ENCODE assay signal across 32 mouse cellular contexts in the genomic region with DNA sequence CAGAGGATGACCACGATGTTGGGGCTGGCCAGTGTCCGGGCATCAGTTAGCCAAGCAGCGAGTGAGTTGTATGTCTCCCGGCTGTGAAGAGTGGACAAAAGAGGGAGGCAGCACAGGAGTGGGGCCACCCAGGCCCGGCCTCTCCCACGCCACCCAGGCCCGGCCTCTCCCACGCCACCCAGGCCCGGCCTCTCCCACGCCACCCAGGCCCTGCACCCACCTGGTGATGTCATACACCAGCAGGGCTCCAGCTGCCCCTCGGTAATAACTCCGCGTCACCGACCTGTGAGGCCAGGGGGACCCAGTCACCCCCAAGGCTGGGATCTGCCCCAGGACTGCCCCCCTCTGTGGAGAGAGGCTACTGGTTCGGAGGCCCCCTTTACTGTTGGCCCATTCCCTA. TPM values are rescaled to one million over a fixed set of nuclear protein-coding genes. Genes with fewer than 3 reads are reported as not detected.
DNase-seq lines count a peak whose midpoint lies in the region; ATAC-seq and TF ChIP-seq lines count a peak whose summit lies in the region.
"Had no signal": no experiment of that assay in that cellular context is flagged by ENCODE, and none has a peak within 500 bp of the region (broad histone marks: within the 10 kb centered on the region; RNA-seq: fewer than 3 reads in every experiment).

No protein-coding gene starts in this region.

- ATAC-seq in forebrain, postnatal 0 days = no peak
- ATAC-seq: CD4-positive, CD25-positive, alpha-beta regulatory T cell, adult 4 months; forebrain, embryonic 15.5 days; intestine, postnatal 0 days; Patski had no signal

- TF ChIP-seq CTCF in forebrain, postnatal 0 days (IDR thresholded peaks at IDR 0.05; ENCODE audit: low read depth) = no peak

- WGBS in heart, embryonic 10.5 days = 92% methylated on average over 15 of the region's 15 CpGs
- WGBS in forebrain, postnatal 0 days = 96% methylated on average over 15 of the region's 15 CpGs

- H3K36me3 ChIP-seq in heart, embryonic 10.5 days = peaks cover 39% of the 10 kb centered on the region
- H3K36me3 ChIP-seq in ES-E14 (ENCODE audit: control insufficient read depth, insufficient read depth, low read length, poor library complexity, severe bottlenecking) = peaks cover 9% of the 10 kb centered on the region
- H3K36me3 ChIP-seq in forebrain, postnatal 0 days (ENCODE audit: insufficient read depth) = peaks cover 38% of the 10 kb centered on the region

- peaks cover 3% of the 10 kb centered on the region; the same call in 1 of the 2 replicates for H3K4me1 ChIP-seq in heart, embryonic 10.5 days
- peaks cover 4 to 18% of the 10 kb centered on the region in 2 experiments; a peak in 3 of 4 replicates for H3K4me1 ChIP-seq in ES-E14 (ENCODE audit: control insufficient read depth in 2 of 2, insufficient read depth in 2 of 2, low read length in 2 of 2, poor library complexity in 1 of 2)
- peaks cover 4% of the 10 kb centered on the region; the same call in 1 of the 2 replicates for H3K4me1 ChIP-seq in forebrain, postnatal 0 days (ENCODE audit: insufficient read depth)

- DNase-seq in cerebellum, adult 9-11 months = peak; percentile 50
- no peak for DNase-seq in cerebellum, adult 18-20 months
- peak; percentile 89 for DNase-seq in heart, adult 11 months
- no peak for DNase-seq in heart, embryonic 10.5 days (ENCODE audit: low spot score)
- DNase-seq in ES-E14 (ENCODE audit: low read depth, low spot score) = no peak
- DNase-seq in testis, postnatal 10 days (ENCODE audit: low spot score) = peak; percentile 74
- DNase-seq in lung, postnatal 36 days = no peak
- no peak for DNase-seq in forebrain, postnatal 0 days
- DNase-seq: adrenal gland, postnatal 10 days; adrenal gland, postnatal 36 days; cerebellum, adult 9-10 months; gastrocnemius, postnatal 14 days had no signal

- H3K9ac ChIP-seq in ES-E14 (ENCODE audit: insufficient read depth, low read depth, low read length, poor library complexity, severe bottlenecking) = peak overlapping the region; percentile 50; the same call in 1 of the 2 replicates
- no peak overlapping the region for H3K9ac ChIP-seq in forebrain, postnatal 0 days
- H3K9ac ChIP-seq: embryonic facial prominence, embryonic 12.5 days; forebrain, embryonic 12.5 days; forebrain, embryonic 15.5 days; hindbrain, embryonic 12.5 days; hindbrain, embryonic 15.5 days had no signal

- H3K4me2 ChIP-seq in forebrain, postnatal 0 days (ENCODE audit: low read depth) = no peak overlapping the region
- H3K4me2 ChIP-seq: embryonic facial prominence, embryonic 12.5 days; forebrain, embryonic 12.5 days; forebrain, embryonic 15.5 days; heart, embryonic 11.5 days; hindbrain, embryonic 12.5 days; hindbrain, embryonic 15.5 days had no signal

- H3K27me3 ChIP-seq in heart, embryonic 10.5 days (ENCODE audit: insufficient read depth, poor library complexity, severe bottlenecking) = no peaks in the 10 kb centered on the region
- no peaks in the 10 kb centered on the region for H3K27me3 ChIP-seq in forebrain, postnatal 0 days (ENCODE audit: insufficient read depth, low read length)
- H3K27me3 ChIP-seq: embryonic facial prominence, embryonic 12.5 days; forebrain, embryonic 12.5 days; forebrain, embryonic 15.5 days; hindbrain, embryonic 12.5 days; hindbrain, embryonic 15.5 days; Patski had no signal

- no peak overlapping the region for H3K4me3 ChIP-seq in heart, embryonic 10.5 days
- H3K4me3 ChIP-seq in ES-E14 (ENCODE audit: insufficient read depth in 1 of 2, low read depth in 1 of 2, low read length in 2 of 2, poor library complexity in 1 of 2, severe bottlenecking in 1 of 2) = peak overlapping the region in 1 of 2 experiments; percentile 11; a peak in 1 of 4 replicates
- H3K4me3 ChIP-seq in forebrain, postnatal 0 days (ENCODE audit: low read depth, low read length) = no peak overlapping the region
- H3K4me3 ChIP-seq: embryonic facial prominence, embryonic 12.5 days; erythroblast, embryonic 14.5 days; forebrain, embryonic 12.5 days; forebrain, embryonic 15.5 days; heart, adult 2 months; hindbrain, embryonic 12.5 days; hindbrain, embryonic 15.5 days had no signal

- in situ Hi-C loops in ES-E14 (cut with MboI; ENCODE audit: low sequenced_read_pairs in 2 of 2, unreplicated experiment in 2 of 2) = no loop called here

- H3K27ac ChIP-seq in heart, embryonic 10.5 days = no peak overlapping the region
- H3K27ac ChIP-seq in ES-E14 (ENCODE audit: insufficient read depth, low read depth, low read length, poor library complexity, severe bottlenecking) = peak overlapping the region; percentile 24; the same call in 1 of the 2 replicates
- no peak overlapping the region for H3K27ac ChIP-seq in forebrain, postnatal 0 days (ENCODE audit: low read depth, low read length)
- H3K27ac ChIP-seq: embryonic facial prominence, embryonic 12.5 days; forebrain, embryonic 12.5 days; forebrain, embryonic 15.5 days; heart, adult 2 months; hindbrain, embryonic 12.5 days; hindbrain, embryonic 15.5 days had no signal

- no peaks in the 10 kb centered on the region for H3K9me3 ChIP-seq in heart, embryonic 10.5 days
- H3K9me3 ChIP-seq in ES-E14 (ENCODE audit: control insufficient read depth, insufficient read depth, low read depth, low read length) = no peaks in the 10 kb centered on the region
- H3K9me3 ChIP-seq in forebrain, postnatal 0 days (ENCODE audit: low read length) = no peaks in the 10 kb centered on the region
- H3K9me3 ChIP-seq: embryonic facial prominence, embryonic 12.5 days; forebrain, embryonic 12.5 days; forebrain, embryonic 15.5 days; G1E; hindbrain, embryonic 12.5 days; hindbrain, embryonic 15.5 days had no signal

TF ChIP-seq in ES-E14, 5 proteins besides CTCF, POLR2A, EP300 and RAD21:
- no peak for TF ChIP-seq HCFC1 (IDR thresholded peaks at IDR 0.05; ENCODE audit: borderline replicate concordance, insufficient read depth, low read length)
- no peak for TF ChIP-seq ZNF384 (IDR thresholded peaks at IDR 0.05; ENCODE audit: low read depth, low read length)
- no peak for TF ChIP-seq MAFK (IDR thresholded peaks at IDR 0.05; ENCODE audit: insufficient read depth, low read depth, low read length)
- TF ChIP-seq ZC3H11A (IDR thresholded peaks at IDR 0.05; ENCODE audit: borderline replicate concordance, low read depth, low read length) = no peak
- no peak for TF ChIP-seq CHD2 (IDR thresholded peaks at IDR 0.05; ENCODE audit: low read depth, low read length)

RNA-seq across cellular contexts. Expression of a gene that starts 4.2 kb away (rescaled TPM):
- polyA plus RNA-seq in heart, embryonic 10.5 days (2016; fragmentation: Nextera tagmentation; extraction: Ambion mirVana) = 59.4 and 63.2 TPM in 2 replicates
- total RNA-seq in ES-E14 (2012; rRNA removed) = 28.3 and 44.2 TPM in 2 replicates
- total RNA-seq in forebrain, postnatal 0 days (2014; rRNA removed) = 66.8 and 71.6 TPM in 2 replicates
- polyA plus RNA-seq in forebrain, postnatal 0 days (2015; fragmentation: Nextera tagmentation; extraction: Ambion mirVana) = 125 and 138 TPM in 2 replicates

RNA-seq across cellular contexts. Expression of a gene that starts 6.4 kb away (rescaled TPM):
- not detected in 2 replicates for polyA plus RNA-seq in heart, embryonic 10.5 days (2016; fragmentation: Nextera tagmentation; extraction: Ambion mirVana)
- total RNA-seq in ES-E14 (2012; rRNA removed) = 1.3 TPM in 1 of 2 replicates, not detected in the other
- total RNA-seq in forebrain, postnatal 0 days (2014; rRNA removed) = not detected in 2 replicates
- not detected in 2 replicates for polyA plus RNA-seq in forebrain, postnatal 0 days (2015; fragmentation: Nextera tagmentation; extraction: Ambion mirVana)
- total RNA-seq: adrenal gland, adult 18-20 months; adrenal gland, postnatal 10 days; adrenal gland, postnatal 36 days; G1E; gastrocnemius, postnatal 14 days; heart, postnatal 25 days; hematopoietic stem cell, adult 5-6 weeks had no signal
- polyA plus RNA-seq: CD4-positive, CD25-positive, alpha-beta regulatory T cell, adult 4 months; erythroblast, embryonic 14.5 days; forebrain, embryonic 12.5 days; forebrain, embryonic 15.5 days; G1E; heart, adult 2 months; heart, embryonic 14.5 days; heart, postnatal 0 days; intestine, embryonic 14.5 days; intestine, postnatal 0 days; Patski had no signal

RNA-seq across cellular contexts. Expression of a gene that starts 6.5 kb away (rescaled TPM):
- polyA plus RNA-seq in heart, embryonic 10.5 days (2016; fragmentation: Nextera tagmentation; extraction: Ambion mirVana) = 1.0 and 1.5 TPM in 2 replicates
- total RNA-seq in ES-E14 (2012; rRNA removed) = 12.5 and 36.3 TPM in 2 replicates
- total RNA-seq in forebrain, postnatal 0 days (2014; rRNA removed) = 9.0 and 17.4 TPM in 2 replicates
- 22.5 and 32.8 TPM in 2 replicates for polyA plus RNA-seq in forebrain, postnatal 0 days (2015; fragmentation: Nextera tagmentation; extraction: Ambion mirVana)
- total RNA-seq: gastrocnemius, adult 18-20 months; heart, postnatal 25 days; hematopoietic stem cell, adult 5-6 weeks had no signal
- polyA plus RNA-seq: erythroblast, embryonic 14.5 days; intestine, postnatal 0 days; Patski had no signal

RNA-seq across cellular contexts. Expression of a gene that starts 7.9 kb away (rescaled TPM):
- 66.5 and 73.0 TPM in 2 replicates for polyA plus RNA-seq in heart, embryonic 10.5 days (2016; fragmentation: Nextera tagmentation; extraction: Ambion mirVana)
- 53.4 and 56.3 TPM in 2 replicates for total RNA-seq in ES-E14 (2012; rRNA removed)
- 103 and 112 TPM in 2 replicates for total RNA-seq in forebrain, postnatal 0 days (2014; rRNA removed)
- polyA plus RNA-seq in forebrain, postnatal 0 days (2015; fragmentation: Nextera tagmentation; extraction: Ambion mirVana) = 85.6 and 88.3 TPM in 2 replicates

RNA-seq across cellular contexts. Expression of a gene that starts 21.0 kb away (rescaled TPM):
- 0.11 TPM in 1 of 2 replicates, not detected in the other for polyA plus RNA-seq in heart, embryonic 10.5 days (2016; fragmentation: Nextera tagmentation; extraction: Ambion mirVana)
- total RNA-seq in ES-E14 (2012; rRNA removed) = 0.32 and 0.58 TPM in 2 replicates
- not detected in 2 replicates for total RNA-seq in forebrain, postnatal 0 days (2014; rRNA removed)
- polyA plus RNA-seq in forebrain, postnatal 0 days (2015; fragmentation: Nextera tagmentation; extraction: Ambion mirVana) = 0.13 and 0.34 TPM in 2 replicates
- total RNA-seq: adrenal gland, adult 18-20 months; adrenal gland, postnatal 10 days; adrenal gland, postnatal 36 days; G1E; gastrocnemius, adult 18-20 months; gastrocnemius, postnatal 14 days; heart, adult 2 months; heart, postnatal 25 days; hematopoietic stem cell, adult 5-6 weeks had no signal
- polyA plus RNA-seq: C2C12; erythroblast, embryonic 14.5 days; G1E; heart, adult 2 months; heart, embryonic 11.5 days; heart, postnatal 0 days; intestine, postnatal 0 days had no signal

Comparison
In these comparisons a context has a peak if more than half of its experiments do, and no peak if none do; other contexts are left out.
1. DNase-seq: peak in cerebellum, adult 9-11 months (single experiment), heart, adult 11 months (single experiment) and testis, postnatal 10 days (single experiment); none in cerebellum, adult 18-20 months (0 of 2), heart, embryonic 10.5 days (single experiment), ES-E14 (single experiment), lung, postnatal 36 days (single experiment) and forebrain, postnatal 0 days (single experiment).